ENCODE assay signal across 12 mouse cellular contexts in the genomic region with DNA sequence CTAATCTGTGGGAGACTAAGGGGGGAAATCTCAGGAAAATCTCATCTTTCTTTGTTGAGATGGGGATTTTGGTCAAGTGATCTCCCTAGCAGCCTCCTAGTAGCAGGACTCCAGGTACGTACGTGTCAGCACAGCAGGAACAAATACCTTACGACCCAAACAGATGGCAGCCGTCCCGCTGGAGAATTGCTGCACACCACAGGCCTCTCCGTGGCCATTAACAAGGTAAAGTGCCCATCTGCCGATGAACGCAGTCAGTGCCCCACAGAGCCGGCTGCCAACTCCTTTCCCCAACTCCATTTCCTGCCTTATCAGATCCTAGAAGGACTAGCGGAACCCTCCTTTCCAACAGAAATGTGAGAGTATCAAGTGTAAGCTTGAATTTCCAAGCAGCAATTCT. TPM values are rescaled to one million over a fixed set of nuclear protein-coding genes. Genes with fewer than 3 reads are reported as not detected.
DNase-seq lines count a peak whose midpoint lies in the region; ATAC-seq and TF ChIP-seq lines count a peak whose summit lies in the region.
"Had no signal": no experiment of that assay in that cellular context is flagged by ENCODE, and none has a peak within 500 bp of the region (broad histone marks: within the 10 kb centered on the region; RNA-seq: fewer than 3 reads in every experiment).

No protein-coding gene starts in this region.

- H3K4me1 ChIP-seq in hindbrain, embryonic 16.5 days (ENCODE audit: control insufficient read depth, insufficient read depth, low read depth, low read length): peaks cover 9% of the 10 kb centered on the region; the same call in 1 of the 2 replicates
- peaks cover 5% of the 10 kb centered on the region for H3K4me1 ChIP-seq in hindbrain, embryonic 10.5 days (replicated peaks)
- H3K4me1 ChIP-seq in ES-Bruce4 (ENCODE audit: control insufficient read depth, insufficient read depth, low read length): peaks cover 6% of the 10 kb centered on the region
- H3K4me1 ChIP-seq: embryonic facial prominence, embryonic 15.5 days had no signal

- no peak for TF ChIP-seq CTCF in ES-Bruce4 (IDR thresholded peaks at IDR 0.05; ENCODE audit: low read depth, low read length)

- no peak for TF ChIP-seq POLR2A in ES-Bruce4 (IDR thresholded peaks at IDR 0.05; ENCODE audit: insufficient read depth, low read length)

- ATAC-seq in hindbrain, embryonic 16.5 days: no peak
- ATAC-seq: activated CD4-positive, CD25-positive, alpha-beta regulatory T cell, adult 4 months had no signal

- H3K27me3 ChIP-seq in hindbrain, embryonic 16.5 days (replicated peaks; ENCODE audit: control insufficient read depth, insufficient read depth, low read length): no peaks in the 10 kb centered on the region
- no peaks in the 10 kb centered on the region for H3K27me3 ChIP-seq in hindbrain, embryonic 10.5 days (ENCODE audit: insufficient read depth, poor library complexity, severe bottlenecking)
- H3K27me3 ChIP-seq in ES-Bruce4 (ENCODE audit: control insufficient read depth, insufficient read depth, low read length, poor library complexity, severe bottlenecking): no peaks in the 10 kb centered on the region
- H3K27me3 ChIP-seq: embryonic facial prominence, embryonic 15.5 days had no signal

- H3K9me3 ChIP-seq in hindbrain, embryonic 16.5 days (ENCODE audit: control insufficient read depth, low read length): no peaks in the 10 kb centered on the region
- no peaks in the 10 kb centered on the region for H3K9me3 ChIP-seq in hindbrain, embryonic 10.5 days
- no peaks in the 10 kb centered on the region for H3K9me3 ChIP-seq in ES-Bruce4 (replicated peaks; ENCODE audit: control insufficient read depth, insufficient read depth, low read length, poor library complexity, severe bottlenecking)
- H3K9me3 ChIP-seq: embryonic facial prominence, embryonic 15.5 days had no signal

- DNase-seq in hindbrain, embryonic 10.5 days (ENCODE audit: low spot score): no peak
- DNase-seq in ZHBTc4 (ENCODE audit: low read depth, low spot score): peak; percentile 44
- peak; percentile 84 for DNase-seq in cerebellum, adult 9-11 months
- DNase-seq in gastrocnemius, postnatal 25 days: no peak
- DNase-seq in testis, postnatal 14 days (ENCODE audit: low spot score): no peak
- DNase-seq: liver; lung, adult 18-20 months had no signal

- TF ChIP-seq EP300 in ES-Bruce4 (IDR thresholded peaks at IDR 0.05; ENCODE audit: insufficient read depth, low read depth, low read length): 0 out of 2 replicates have a peak, but pooled peaks have one; percentile 32

- no peak overlapping the region for H3K9ac ChIP-seq in hindbrain, embryonic 16.5 days (ENCODE audit: low read depth, low read length)
- H3K9ac ChIP-seq in ES-Bruce4 (ENCODE audit: low read depth, poor library complexity, severe bottlenecking): 0 out of 2 replicates have a peak overlapping the region, but pooled peaks have one; percentile 3
- H3K9ac ChIP-seq: embryonic facial prominence, embryonic 15.5 days had no signal

- H3K36me3 ChIP-seq in hindbrain, embryonic 16.5 days (ENCODE audit: control insufficient read depth, insufficient read depth, low read length): no peaks in the 10 kb centered on the region; the same call in 1 of the 2 replicates
- no peaks in the 10 kb centered on the region for H3K36me3 ChIP-seq in hindbrain, embryonic 10.5 days
- no peaks in the 10 kb centered on the region for H3K36me3 ChIP-seq in ES-Bruce4 (ENCODE audit: control insufficient read depth, insufficient read depth, low read length, poor library complexity, severe bottlenecking)
- H3K36me3 ChIP-seq: embryonic facial prominence, embryonic 15.5 days had no signal

- H3K4me3 ChIP-seq in hindbrain, embryonic 16.5 days (ENCODE audit: low read length): no peak overlapping the region
- H3K4me3 ChIP-seq in hindbrain, embryonic 10.5 days: no peak overlapping the region
- peak overlapping the region; percentile 2 for H3K4me3 ChIP-seq in ES-Bruce4 (ENCODE audit: low read depth, low read length)
- H3K4me3 ChIP-seq: embryonic facial prominence, embryonic 15.5 days had no signal

- H3K27ac ChIP-seq in hindbrain, embryonic 16.5 days (ENCODE audit: low read depth, low read length): 0 out of 2 replicates have a peak overlapping the region, but pooled peaks have one; percentile 29
- no peak overlapping the region for H3K27ac ChIP-seq in hindbrain, embryonic 10.5 days
- no peak overlapping the region for H3K27ac ChIP-seq in ES-Bruce4 (ENCODE audit: insufficient read depth, low read length)
- H3K27ac ChIP-seq: embryonic facial prominence, embryonic 15.5 days; macrophage had no signal

- WGBS in hindbrain, embryonic 16.5 days: 42% methylated on average over 10 of the region's 10 CpGs
- 64% methylated on average over 10 of the region's 10 CpGs for WGBS in hindbrain, embryonic 10.5 days

- no peak overlapping the region for H3K4me2 ChIP-seq in hindbrain, embryonic 16.5 days (ENCODE audit: low read length)
- H3K4me2 ChIP-seq: embryonic facial prominence, embryonic 15.5 days had no signal

RNA-seq across cellular contexts. Expression of gene Bicral, which starts 13.5 kb away (rescaled TPM):
- 6.0 and 6.2 TPM in 2 replicates for polyA plus RNA-seq in hindbrain, embryonic 16.5 days (2015; fragmentation: Nextera tagmentation; extraction: Ambion mirVana)
- 3.8 and 4.2 TPM in 2 replicates for polyA plus RNA-seq in hindbrain, embryonic 10.5 days (2016; fragmentation: Nextera tagmentation; extraction: Ambion mirVana)
- polyA plus RNA-seq in ES-Bruce4 (2011; ENCODE audit: insufficient read depth, insufficient read length, low read depth, missing spikeins): 24.2 and 26.7 TPM in 2 replicates
- total RNA-seq in gastrocnemius, postnatal 25 days (2021): 1 to 10 TPM; 7.5 to 9.2 TPM

RNA-seq across cellular contexts. Expression of gene Tbcc, which starts 45.7 kb away (rescaled TPM):
- 52.6 and 53.6 TPM in 2 replicates for polyA plus RNA-seq in hindbrain, embryonic 16.5 days (2015; fragmentation: Nextera tagmentation; extraction: Ambion mirVana)
- polyA plus RNA-seq in hindbrain, embryonic 10.5 days (2016; fragmentation: Nextera tagmentation; extraction: Ambion mirVana): 55.1 and 80.2 TPM in 2 replicates
- polyA plus RNA-seq in ES-Bruce4 (2011; ENCODE audit: insufficient read depth, insufficient read length, low read depth, missing spikeins): 10.6 and 10.8 TPM in 2 replicates
- total RNA-seq in gastrocnemius, postnatal 25 days (2021): 1 to 10 TPM; 7.1 to 8.5 TPM

Comparison
In these comparisons a context has a peak if more than half of its experiments do, and no peak if none do; other contexts are left out.
1. DNase-seq: peak in ZHBTc4 (single experiment) and cerebellum, adult 9-11 months (single experiment); none in hindbrain, embryonic 10.5 days (single experiment), gastrocnemius, postnatal 25 days (single experiment) and testis, postnatal 14 days (single experiment).